Mouse (Mus musculus): Measurements from ENCODE around the gene Scaf4.

DNA sequence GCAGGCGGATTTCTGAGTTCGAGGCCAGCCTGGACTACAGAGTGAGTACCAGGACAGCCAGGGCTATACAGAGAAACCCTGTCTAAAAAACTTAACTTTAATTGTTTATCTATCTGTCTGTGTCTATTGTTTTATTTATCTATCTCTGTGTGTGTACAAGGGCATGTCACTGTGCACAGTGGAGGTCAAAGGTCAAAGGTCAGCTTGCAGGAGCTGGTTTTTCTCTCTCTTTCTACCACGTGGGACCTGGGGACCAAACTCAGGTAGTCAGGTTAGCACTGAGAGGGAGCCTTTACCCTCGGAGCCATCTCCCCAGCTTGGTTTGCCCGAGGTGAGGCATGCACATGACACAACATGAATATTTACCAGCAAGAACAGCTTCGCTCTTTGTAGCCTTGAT, 93.0 kb downstream of the Scaf4 start:
- TF ChIP-seq CTCF (IDR thresholded peaks at IDR 0.05; ENCODE audit: extremely low read depth, insufficient read depth, low read length) (no peak), POLR2A (IDR thresholded peaks at IDR 0.05; ENCODE audit: extremely low read depth, insufficient read depth, low read length) (no peak)

Measured in cortical plate, adult 2 months (tissue).